Mouse (Mus musculus): ENCODE measurements at regions not wholly inside any gene's neighbourhood (a gene's known extent, or its start where the extent isn't known, plus 50 kb on each side); places are given as distances from the start of the nearest gene placed in this dataset.
"Not testable (repeated sequence)": the region's sequence is repeated elsewhere in the genome, so short reads cannot be mapped to it uniquely, and the experiment has no call there.

GRCm38 (mm10) chr17:91466822-91467221 is 374.0 kb upstream of the Nrxn1 start:
- no peak for DNase-seq (ENCODE audit: low read depth, low spot score)

GRCm38 (mm10) chr17:91451711-91452110 is 358.8 kb upstream of the Nrxn1 start:
- DNase-seq (ENCODE audit: low read depth, low spot score) = no peak

GRCm38 (mm10) chr17:91431780-91432720 is 339.2 kb upstream of the Nrxn1 start:
- DNase-seq (ENCODE audit: low read depth, low spot score) = not testable (repeated sequence)

- DNase-seq (ENCODE audit: low read depth, low spot score) = no peak
These were observed 337.5 kb upstream of the Nrxn1 start for GRCm38 (mm10) chr17:91430351-91430750.

GRCm38 (mm10) chr17:91425120-91425519 is 332.2 kb upstream of the Nrxn1 start:
- no peak for DNase-seq (ENCODE audit: low read depth, low spot score)

GRCm38 (mm10) chr17:91418582-91418981 is 325.7 kb upstream of the Nrxn1 start:
- no peak for DNase-seq (ENCODE audit: low read depth, low spot score)

GRCm38 (mm10) chr17:91390969-91391764 is 298.3 kb upstream of the Nrxn1 start:
- no peak for DNase-seq (ENCODE audit: low read depth, low spot score)

GRCm38 (mm10) chr17:91389937-91390623 is 297.2 kb upstream of the Nrxn1 start:
- DNase-seq (ENCODE audit: low read depth, low spot score) = not testable (repeated sequence)

GRCm38 (mm10) chr17:91388521-91388920 is 295.6 kb upstream of the Nrxn1 start:
- DNase-seq (ENCODE audit: low read depth, low spot score) = no peak

- DNase-seq (ENCODE audit: low read depth, low spot score) = no peak
These were observed 295.2 kb upstream of the Nrxn1 start for GRCm38 (mm10) chr17:91388039-91388438.

GRCm38 (mm10) chr17:91385949-91386348 is 293.1 kb upstream of the Nrxn1 start:
- no peak for DNase-seq (ENCODE audit: low read depth, low spot score)

- no peak for DNase-seq (ENCODE audit: low read depth, low spot score)
These were observed 275.3 kb upstream of the Nrxn1 start for GRCm38 (mm10) chr17:91368156-91368555.

GRCm38 (mm10) chr17:91361261-91361660 is 268.4 kb upstream of the Nrxn1 start:
- no peak for DNase-seq (ENCODE audit: low read depth, low spot score)

GRCm38 (mm10) chr17:91352107-91352506 is 259.2 kb upstream of the Nrxn1 start:
- DNase-seq (ENCODE audit: low read depth, low spot score) = no peak

- DNase-seq (ENCODE audit: low read depth, low spot score) = no peak
These were observed 244.0 kb upstream of the Nrxn1 start for GRCm38 (mm10) chr17:91336882-91337281.

GRCm38 (mm10) chr17:91333790-91334189 is 240.9 kb upstream of the Nrxn1 start:
- no peak for DNase-seq (ENCODE audit: low read depth, low spot score)

GRCm38 (mm10) chr17:91333202-91333601 is 240.3 kb upstream of the Nrxn1 start:
- no peak for DNase-seq (ENCODE audit: low read depth, low spot score)

GRCm38 (mm10) chr17:91324377-91324776 is 231.5 kb upstream of the Nrxn1 start:
- no peak for DNase-seq (ENCODE audit: low read depth, low spot score)

- DNase-seq (ENCODE audit: low read depth, low spot score) = no peak
These were observed 194.0 kb upstream of the Nrxn1 start for GRCm38 (mm10) chr17:91286875-91287274.

- no peak for DNase-seq (ENCODE audit: low read depth, low spot score)
These were observed 181.5 kb upstream of the Nrxn1 start for GRCm38 (mm10) chr17:91274378-91274777.

- DNase-seq (ENCODE audit: low read depth, low spot score) = no peak
These were observed 145.8 kb upstream of the Nrxn1 start for GRCm38 (mm10) chr17:91238719-91239118.

- DNase-seq (ENCODE audit: low read depth, low spot score) = not testable (repeated sequence)
These were observed 143.8 kb upstream of the Nrxn1 start for GRCm38 (mm10) chr17:91236653-91237052.
